Mouse (Mus musculus) hindbrain, embryonic 12.5 days (tissue): ENCODE data around the gene Ptprt. TPM values are rescaled to one million over a fixed set of nuclear protein-coding genes. Genes with fewer than 3 reads are reported as not detected.

ENCODE experiments used
- ATAC-seq: fragments of 200-750 bp; cut with Nextera tagmentation; 2 replicates; pipeline ENCODE4 v1.8.0; 2017; ENCODE audit warnings: moderate TSS enrichment; ENCODE audit not compliant: low FRiP score
- H3K27ac ChIP-seq: fragments of 300-500 bp; sonication (generic); 2 replicates; pipeline ENCODE4 v1.5.1; 2016; ENCODE audit warnings: mild to moderate bottlenecking
- H3K27me3 ChIP-seq: fragments of 300-500 bp; sonication (generic); 2 replicates; pipeline ENCODE4 v1.6.1; 2016; ENCODE audit warnings: mild to moderate bottlenecking
- H3K36me3 ChIP-seq: fragments of 300-500 bp; sonication (generic); 2 replicates; pipeline ENCODE4 v1.6.1; 2016; ENCODE audit warnings: mild to moderate bottlenecking
- H3K4me1 ChIP-seq: fragments of 300-500 bp; sonication (generic); 2 replicates; pipeline ENCODE4 v1.6.1; 2016
- H3K4me2 ChIP-seq: fragments of 300-500 bp; sonication (generic); replicated peaks from 2 replicates; pipeline ENCODE4 v1.6.1; 2016; ENCODE audit warnings: mild to moderate bottlenecking
- H3K4me3 ChIP-seq: fragments of 300-500 bp; sonication (generic); 2 replicates; pipeline ENCODE4 v1.5.1; 2016; ENCODE audit warnings: mild to moderate bottlenecking
- H3K9ac ChIP-seq: fragments of 300-500 bp; sonication (generic); 2 replicates; pipeline ENCODE4 v1.6.1; 2016; ENCODE audit warnings: mild to moderate bottlenecking, moderate library complexity
- H3K9me3 ChIP-seq: fragments of 300-500 bp; sonication (generic); replicated peaks from 2 replicates; pipeline ENCODE4 v1.6.1; 2016; ENCODE audit warnings: mild to moderate bottlenecking
- WGBS: fragments of 180-500 bp; shearing (Covaris S2); methylation state at CpG from one replicate; pipeline ENCODE4 v1.1.7; 2016; 5-methylcytosine and 5-hydroxymethylcytosine counted together
- polyA plus RNA-seq: library from polyadenylated mRNA; unstranded; fragments of >200 nt; fragmentation: Nextera tagmentation; extraction: Ambion mirVana; gene quantifications from 2 replicates; pipeline ENCODE4 v1.2.1, GENCODE M21; 2016

Gene Ptprt
- polyA plus RNA-seq, 1 experiment from 2014 or later = 4.5 TPM

GRCm38 (mm10) chr2:162572851-162573250 lies 88.1 kb downstream of the Ptprt start:
- no peak overlapping the region for H3K9ac ChIP-seq
- no peak overlapping the region for H3K4me2 ChIP-seq
- H3K36me3 ChIP-seq = no peaks in the 10 kb centered on the region
- no peaks in the 10 kb centered on the region for H3K27me3 ChIP-seq
- H3K4me3 ChIP-seq = no peak overlapping the region
- H3K27ac ChIP-seq = no peak overlapping the region
- H3K9me3 ChIP-seq = no peaks in the 10 kb centered on the region
- no peaks in the 10 kb centered on the region for H3K4me1 ChIP-seq
- 81% methylated on average over 2 of the region's 2 CpGs for WGBS
- no peak for ATAC-seq

DNA sequence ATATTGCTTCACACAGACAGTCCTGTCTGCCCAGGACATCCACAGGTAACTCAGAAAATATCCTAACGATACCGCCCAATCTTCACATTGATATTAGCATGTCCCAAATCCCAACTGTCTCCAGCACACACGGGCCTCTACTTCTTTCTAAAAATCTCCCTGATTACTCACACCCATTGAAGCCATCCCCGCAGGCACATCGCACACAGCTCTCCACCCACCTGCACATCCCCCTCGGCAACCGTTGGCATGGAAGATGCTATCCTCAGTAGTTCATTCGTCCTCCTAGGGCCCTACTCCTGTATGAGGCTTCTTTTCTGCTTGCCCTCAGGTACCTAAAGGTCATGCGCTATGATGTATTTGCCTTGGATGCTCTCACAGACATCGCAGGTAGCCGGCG lies 89.9 kb downstream of the Ptprt start:
- no peaks in the 10 kb centered on the region for H3K36me3 ChIP-seq
- no peak overlapping the region for H3K9ac ChIP-seq
- WGBS = 91% methylated on average over 12 of the region's 12 CpGs
- H3K4me2 ChIP-seq = no peak overlapping the region
- ATAC-seq = no peak
- no peaks in the 10 kb centered on the region for H3K9me3 ChIP-seq
- H3K4me3 ChIP-seq = no peak overlapping the region
- H3K4me1 ChIP-seq = no peaks in the 10 kb centered on the region
- H3K27me3 ChIP-seq = no peaks in the 10 kb centered on the region
- H3K27ac ChIP-seq = no peak overlapping the region

GRCm38 (mm10) chr2:162568308-162569100 lies 92.4 kb downstream of the Ptprt start:
- Histone ChIP-seq H3K27me3 (no peaks in the 10 kb centered on the region), H3K9me3 (no peaks in the 10 kb centered on the region), H3K4me3 (no peak overlapping the region), H3K9ac (no peak overlapping the region), H3K4me2 (no peak overlapping the region), H3K36me3 (no peaks in the 10 kb centered on the region), H3K27ac (no peak overlapping the region), H3K4me1 (no peaks in the 10 kb centered on the region)
- 77% methylated on average over 6 of the region's 6 CpGs for WGBS
- no peak for ATAC-seq

- no peak for ATAC-seq
- 88% methylated on average over 8 of the region's 8 CpGs for WGBS
Measured at GRCm38 (mm10) chr2:162548312-162548711, 112.6 kb downstream of the Ptprt start.

GRCm38 (mm10) chr2:162531638-162532037 lies 129.3 kb downstream of the Ptprt start:
- no peak overlapping the region for H3K4me3 ChIP-seq
- ATAC-seq = no peak
- no peaks in the 10 kb centered on the region for H3K27me3 ChIP-seq

More at GRCm38 (mm10) chr2:162548312-162548711, 112.6 kb downstream of the Ptprt start:
- Histone ChIP-seq H3K4me2 (no peak overlapping the region), H3K36me3 (no peaks in the 10 kb centered on the region), H3K4me1 (no peaks in the 10 kb centered on the region), H3K9me3 (no peaks in the 10 kb centered on the region), H3K27me3 (no peaks in the 10 kb centered on the region), H3K4me3 (no peak overlapping the region), H3K27ac (no peak overlapping the region), H3K9ac (no peak overlapping the region)

DNA sequence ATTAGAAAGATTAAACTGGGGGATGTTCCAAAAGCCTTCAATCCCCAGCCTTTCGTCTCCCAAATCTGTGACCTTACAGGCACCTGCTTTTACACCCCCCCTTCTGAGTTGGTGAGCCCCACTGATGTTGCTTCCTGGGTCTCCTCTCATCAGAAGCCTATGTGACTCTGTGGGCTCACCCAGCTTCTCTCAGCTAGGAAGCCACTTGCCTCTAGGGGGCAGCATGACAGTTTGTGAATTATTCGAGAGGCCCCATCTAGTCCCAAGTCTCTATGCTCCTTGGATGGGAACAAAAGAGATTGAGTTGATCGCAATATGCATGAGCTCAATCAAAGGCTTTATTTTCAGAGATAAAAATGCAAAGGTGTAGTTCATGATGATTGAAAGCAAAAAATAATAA lies 132.0 kb downstream of the Ptprt start:
- Histone ChIP-seq H3K9me3 (no peaks in the 10 kb centered on the region), H3K36me3 (no peaks in the 10 kb centered on the region), H3K27ac (no peak overlapping the region), H3K4me2 (no peak overlapping the region), H3K27me3 (no peaks in the 10 kb centered on the region), H3K9ac (no peak overlapping the region), H3K4me1 (no peaks in the 10 kb centered on the region), H3K4me3 (no peak overlapping the region)
- ATAC-seq = no peak
- WGBS = 94% methylated on average over 3 of the region's 3 CpGs

More at GRCm38 (mm10) chr2:162531638-162532037, 129.3 kb downstream of the Ptprt start:
- Histone ChIP-seq H3K4me1 (no peaks in the 10 kb centered on the region), H3K9me3 (peaks cover 5% of the 10 kb centered on the region; the same call in 1 of the 2 replicates), H3K27ac (no peak overlapping the region), H3K4me2 (no peak overlapping the region), H3K36me3 (no peaks in the 10 kb centered on the region), H3K9ac (no peak overlapping the region)
- WGBS = 67% methylated on average over 7 of the region's 7 CpGs

DNA sequence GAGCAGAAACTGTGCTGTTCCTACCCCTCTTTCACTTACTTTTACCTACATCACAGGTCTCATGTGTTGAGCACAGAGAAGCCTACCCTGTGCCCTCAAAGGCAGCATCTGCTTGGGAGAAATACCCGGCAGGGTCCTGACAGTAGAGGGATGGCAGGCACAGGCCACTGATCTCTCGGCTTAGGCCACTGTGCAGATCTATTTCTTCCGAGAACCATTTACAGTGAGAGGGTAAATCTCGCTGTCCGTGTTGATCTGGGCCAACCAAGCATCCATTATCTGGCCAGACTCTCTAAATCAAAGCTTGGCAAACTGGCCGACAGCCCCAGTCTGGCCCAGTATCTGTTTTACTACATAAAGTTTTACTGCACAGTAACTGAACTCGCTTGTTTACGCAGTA lies 145.0 kb downstream of the Ptprt start:
- Histone ChIP-seq H3K9ac (no peak overlapping the region), H3K27ac (no peak overlapping the region), H3K36me3 (no peaks in the 10 kb centered on the region), H3K4me1 (no peaks in the 10 kb centered on the region), H3K4me2 (no peak overlapping the region), H3K4me3 (no peak overlapping the region), H3K9me3 (no peaks in the 10 kb centered on the region), H3K27me3 (no peaks in the 10 kb centered on the region)
- 91% methylated on average over 8 of the region's 8 CpGs for WGBS
- ATAC-seq = no peak

DNA sequence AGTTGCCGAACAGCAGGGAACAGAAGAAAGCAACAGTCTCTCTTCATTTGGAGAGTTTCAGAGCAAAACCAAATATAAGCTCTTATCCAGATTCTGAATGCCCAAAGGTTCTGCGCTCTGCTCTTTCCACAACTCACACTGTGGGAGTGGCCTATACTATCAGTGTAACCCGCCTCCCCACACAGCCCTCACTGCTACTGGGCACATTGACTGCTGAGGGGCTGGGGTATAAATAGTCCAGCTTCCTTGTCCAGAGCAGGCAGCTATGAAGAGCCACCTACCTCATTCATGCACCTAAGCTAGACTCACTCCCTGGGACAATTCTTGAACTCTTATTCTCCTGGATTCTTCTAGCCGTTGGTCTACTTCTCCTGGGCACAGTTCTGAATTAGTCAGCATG lies 147.9 kb downstream of the Ptprt start:
- Histone ChIP-seq H3K4me2 (no peak overlapping the region), H3K27ac (no peak overlapping the region), H3K4me3 (no peak overlapping the region), H3K9me3 (no peaks in the 10 kb centered on the region), H3K9ac (no peak overlapping the region), H3K36me3 (no peaks in the 10 kb centered on the region), H3K4me1 (no peaks in the 10 kb centered on the region), H3K27me3 (no peaks in the 10 kb centered on the region)
- WGBS = 93% methylated on average over 4 of the region's 4 CpGs
- ATAC-seq = no peak

GRCm38 (mm10) chr2:162512094-162512493 lies 148.9 kb downstream of the Ptprt start:
- H3K36me3 ChIP-seq = no peaks in the 10 kb centered on the region
- H3K27ac ChIP-seq = no peak overlapping the region
- 90% methylated on average over 1 of the region's 1 CpGs for WGBS
- H3K4me2 ChIP-seq = no peak overlapping the region
- no peaks in the 10 kb centered on the region for H3K27me3 ChIP-seq
- ATAC-seq = no peak
- no peaks in the 10 kb centered on the region for H3K4me1 ChIP-seq
- no peak overlapping the region for H3K9ac ChIP-seq
- H3K9me3 ChIP-seq = no peaks in the 10 kb centered on the region
- H3K4me3 ChIP-seq = no peak overlapping the region

- no peaks in the 10 kb centered on the region for H3K9me3 ChIP-seq
- no peaks in the 10 kb centered on the region for H3K27me3 ChIP-seq
- no peaks in the 10 kb centered on the region for H3K36me3 ChIP-seq
- H3K9ac ChIP-seq = no peak overlapping the region
- H3K4me3 ChIP-seq = no peak overlapping the region
- no peaks in the 10 kb centered on the region for H3K4me1 ChIP-seq
- no peak overlapping the region for H3K4me2 ChIP-seq
- no peak for ATAC-seq
- H3K27ac ChIP-seq = no peak overlapping the region
- 74% methylated on average over 5 of the region's 5 CpGs for WGBS
Measured at GRCm38 (mm10) chr2:162509016-162509415, 151.9 kb downstream of the Ptprt start.

DNA sequence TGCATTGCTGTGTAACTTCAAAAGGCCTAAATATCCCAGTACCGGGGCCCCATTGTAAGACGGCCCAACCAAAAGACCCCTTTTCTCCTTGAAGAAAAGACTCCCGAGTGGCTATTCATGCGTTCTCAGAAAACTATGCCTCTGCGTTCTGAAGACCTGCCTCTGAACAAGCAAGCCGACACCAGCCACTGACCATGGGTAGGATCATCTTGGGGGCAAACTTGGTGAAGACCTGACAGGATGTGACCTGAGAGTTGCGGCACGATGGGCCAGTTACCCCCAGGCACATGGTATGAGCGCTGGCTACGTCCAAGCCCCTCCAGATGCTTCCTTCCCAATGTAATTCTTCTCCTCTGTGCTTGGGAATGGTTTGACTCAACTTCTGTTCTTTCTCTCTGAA lies 153.3 kb downstream of the Ptprt start:
- no peak for ATAC-seq
- Histone ChIP-seq H3K4me2 (no peak overlapping the region), H3K36me3 (no peaks in the 10 kb centered on the region), H3K9me3 (no peaks in the 10 kb centered on the region), H3K9ac (no peak overlapping the region), H3K27me3 (no peaks in the 10 kb centered on the region), H3K4me3 (no peak overlapping the region), H3K27ac (no peak overlapping the region), H3K4me1 (no peaks in the 10 kb centered on the region)
- WGBS = 35% methylated on average over 10 of the region's 10 CpGs

- H3K9ac ChIP-seq = no peak overlapping the region
- no peaks in the 10 kb centered on the region for H3K36me3 ChIP-seq
- no peak for ATAC-seq
- no peaks in the 10 kb centered on the region for H3K9me3 ChIP-seq
- H3K4me3 ChIP-seq = no peak overlapping the region
- no peak overlapping the region for H3K4me2 ChIP-seq
- H3K27me3 ChIP-seq = no peaks in the 10 kb centered on the region
- WGBS = 38% methylated on average over 4 of the region's 4 CpGs
- no peaks in the 10 kb centered on the region for H3K4me1 ChIP-seq
- H3K27ac ChIP-seq = no peak overlapping the region
Measured at GRCm38 (mm10) chr2:162504850-162505249, 156.1 kb downstream of the Ptprt start.

DNA sequence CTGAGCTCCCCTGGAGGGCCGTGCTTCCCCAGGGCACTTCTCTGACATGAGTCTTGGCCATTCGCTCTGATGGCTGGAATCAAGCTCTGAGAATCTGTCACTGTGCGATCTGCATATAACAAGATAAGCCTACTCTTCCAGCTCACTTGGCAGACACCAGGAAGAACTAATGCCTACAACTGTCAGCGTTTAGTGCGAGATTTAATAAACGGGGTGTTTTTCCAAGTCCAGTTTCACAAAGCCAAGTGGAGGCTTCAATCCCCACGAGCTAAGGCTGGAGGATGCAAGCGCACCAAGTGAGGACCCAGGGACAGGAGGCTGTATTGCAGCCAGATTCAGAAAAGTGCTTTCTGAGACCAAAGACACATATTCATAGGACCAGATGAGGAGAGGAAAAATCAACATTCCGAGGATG lies 161.4 kb downstream of the Ptprt start:
- 88% methylated on average over 9 of the region's 9 CpGs for WGBS
- no peak for ATAC-seq
- Histone ChIP-seq H3K9ac (no peak overlapping the region), H3K4me3 (no peak overlapping the region), H3K36me3 (no peaks in the 10 kb centered on the region), H3K9me3 (no peaks in the 10 kb centered on the region), H3K27ac (no peak overlapping the region), H3K4me2 (no peak overlapping the region), H3K27me3 (no peaks in the 10 kb centered on the region), H3K4me1 (no peaks in the 10 kb centered on the region)
